Mouse (Mus musculus) heart, postnatal 4 days (tissue): ENCODE measurements around the gene Taar7a. TPM values are rescaled to one million over a fixed set of nuclear protein-coding genes. Genes with fewer than 3 reads are reported as not detected.

Experiments used
- DNase-seq: peaks from one replicate; pipeline ENCODE4 v3.0.0; 2021
- total RNA-seq, 2 experiments: library from RNA; stranded (reverse); gene quantifications; 2 replicates each; pipeline ENCODE4 v1.2.3; 2021

Taar7a gene
- total RNA-seq, 2 experiments from 2014 or later, result not detected

DNA sequence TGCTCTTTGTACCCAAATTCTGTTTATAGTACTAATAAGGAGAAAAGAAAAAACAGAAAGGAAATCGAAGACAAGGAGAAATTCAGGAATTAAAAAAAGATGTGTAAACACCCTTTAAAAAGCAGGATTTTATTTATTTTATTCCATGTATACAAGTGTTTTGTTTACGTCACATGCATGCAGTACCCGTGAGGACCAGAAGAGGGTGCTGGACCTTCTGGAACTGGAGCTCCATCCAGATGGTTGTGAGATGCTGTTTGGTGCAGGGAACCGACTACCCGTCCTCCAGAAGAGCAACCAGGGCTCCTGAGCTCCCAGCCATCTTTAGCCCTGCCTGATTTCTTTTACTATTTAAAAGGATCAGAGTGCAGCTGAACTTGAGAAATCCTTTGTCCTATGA is 50.8 kb downstream of the Taar7a start:
- no peak for DNase-seq

Other genes with a start within 250 kb of the Taar7a start
- 100 to 1,000 TPM; 357 to 393 TPM for gene Rps12, start 206.2 kb downstream of the Taar7a start, total RNA-seq
- 10 to 100 TPM; 12.0 to 16.7 TPM for gene Slc18b1, start 196.5 kb downstream of the Taar7a start, total RNA-seq
- under 1 TPM in 1 of 2 experiments, not detected in 1; 0.19 TPM for gene Vnn3, start 142.0 kb downstream of the Taar7a start, total RNA-seq
- gene Vnn1, start 98.8 kb downstream of the Taar7a start, total RNA-seq, result 1 to 10 TPM; 3.0 to 3.8 TPM
- not detected for gene Taar1, start 73.1 kb downstream of the Taar7a start, total RNA-seq
- gene Taar2, start 54.9 kb downstream of the Taar7a start, total RNA-seq, result not detected
- gene Taar3, start 43.9 kb downstream of the Taar7a start, total RNA-seq, result not detected
- not detected for gene Taar4, start 33.0 kb downstream of the Taar7a start, total RNA-seq
- not detected for gene Taar5, start 22.8 kb downstream of the Taar7a start, total RNA-seq
- not detected for gene Taar6, start 7.8 kb downstream of the Taar7a start, total RNA-seq
- not detected for gene Taar7b, start 6.5 kb upstream of the Taar7a start, total RNA-seq
- gene Taar7d, start 33.7 kb upstream of the Taar7a start, total RNA-seq, result not detected
- not detected for gene Taar7e, start 44.1 kb upstream of the Taar7a start, total RNA-seq
- gene Taar7f, start 56.0 kb upstream of the Taar7a start, total RNA-seq, result not detected
- not detected for gene Taar8a, start 83.0 kb upstream of the Taar7a start, total RNA-seq
- gene Taar8b, start 98.8 kb upstream of the Taar7a start, total RNA-seq, result not detected
- gene Taar8c, start 108.4 kb upstream of the Taar7a start, total RNA-seq, result not detected
- gene Taar9, start 116.1 kb upstream of the Taar7a start, total RNA-seq, result not detected
- gene Stx7, start 155.8 kb upstream of the Taar7a start, total RNA-seq, result 10 to 100 TPM; 46.1 to 54.3 TPM
- 1 to 10 TPM in 1 of 2 experiments, under 1 TPM in 1; 0.83 to 1.1 TPM for gene Moxd1, start 230.0 kb upstream of the Taar7a start, total RNA-seq